Mouse (Mus musculus): Measurements from ENCODE around the gene Pes1. TPM values are rescaled to one million over a fixed set of nuclear protein-coding genes. Genes with fewer than 3 reads are reported as not detected.
"Not testable (repeated sequence)": the region's sequence is repeated elsewhere in the genome, so short reads cannot be mapped to it uniquely, and the experiment has no call there.

The Pes1 gene
- polyA plus RNA-seq, 1 experiment from 2014 or later: 73.8 TPM

DNA sequence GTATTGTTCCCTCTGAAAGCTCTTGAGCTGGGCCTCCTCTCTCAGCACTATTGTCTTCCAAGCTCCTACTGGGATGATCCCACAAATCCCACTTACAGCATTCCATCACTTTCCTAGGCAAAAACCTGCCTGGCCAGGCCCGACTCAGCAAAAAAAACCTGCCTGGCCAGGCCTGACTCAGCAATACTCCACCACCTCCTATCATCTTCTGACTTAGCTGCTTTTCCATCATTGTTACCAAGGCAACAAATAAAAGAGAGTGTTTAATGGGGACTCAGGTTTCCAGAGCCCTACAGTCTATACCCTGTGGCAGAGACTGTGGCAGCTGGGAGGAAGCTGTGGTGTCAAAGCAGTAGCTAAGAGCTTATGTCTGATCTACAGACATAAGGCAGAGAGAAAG, 48.8 kb downstream of the Pes1 start:
- no peak for ATAC-seq (ENCODE audit: insufficient read depth, low FRiP score)
- Histone ChIP-seq H3K4me3 (replicated peaks; ENCODE audit: low read length) (no peak overlapping the region), H3K27ac (ENCODE audit: low read length) (no peak overlapping the region), H3K9ac (ENCODE audit: low read length) (no peak overlapping the region), H3K27me3 (ENCODE audit: control insufficient read depth, insufficient read depth, low read length) (no peaks in the 10 kb centered on the region), H3K4me2 (ENCODE audit: low read depth, low read length) (no peak overlapping the region), H3K4me1 (ENCODE audit: control insufficient read depth, insufficient read depth, low read length) (no peaks in the 10 kb centered on the region), H3K9me3 (replicated peaks; ENCODE audit: control insufficient read depth, low read length) (no peaks in the 10 kb centered on the region), H3K36me3 (ENCODE audit: control insufficient read depth, insufficient read depth, low read length) (no peaks in the 10 kb centered on the region)
- WGBS: 68% methylated on average over 1 of the region's 1 CpGs

DNA sequence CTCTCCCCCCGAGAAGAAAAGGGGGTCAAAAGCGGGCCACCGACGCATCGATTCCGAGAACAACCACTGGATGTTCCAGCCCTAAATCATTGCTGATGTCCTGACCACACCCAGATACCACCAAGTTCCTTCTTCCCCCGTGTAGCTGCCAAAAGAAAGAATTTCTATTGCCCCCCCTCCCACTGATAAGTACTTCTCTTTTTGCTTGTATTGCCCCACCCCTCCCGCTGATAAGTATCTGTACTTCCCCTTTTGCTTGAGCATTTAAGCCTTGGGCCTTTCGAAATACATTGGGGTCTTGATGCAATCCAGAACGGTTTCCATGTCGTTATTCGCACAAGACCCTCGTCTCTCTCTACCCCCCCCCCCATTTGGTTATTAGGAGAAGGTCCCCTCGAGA, 52.0 kb downstream of the Pes1 start:
- H3K4me2 ChIP-seq (ENCODE audit: low read depth, low read length); H3K4me1 ChIP-seq (ENCODE audit: control insufficient read depth, insufficient read depth, low read length); H3K36me3 ChIP-seq (ENCODE audit: control insufficient read depth, insufficient read depth, low read length); H3K9me3 ChIP-seq (replicated peaks; ENCODE audit: control insufficient read depth, low read length); H3K27ac ChIP-seq (ENCODE audit: low read length); ATAC-seq (ENCODE audit: insufficient read depth, low FRiP score); H3K27me3 ChIP-seq (ENCODE audit: control insufficient read depth, insufficient read depth, low read length); H3K4me3 ChIP-seq (replicated peaks; ENCODE audit: low read length); H3K9ac ChIP-seq (ENCODE audit: low read length): not testable (repeated sequence)
- 85% methylated on average over 14 of the region's 14 CpGs for WGBS

DNA sequence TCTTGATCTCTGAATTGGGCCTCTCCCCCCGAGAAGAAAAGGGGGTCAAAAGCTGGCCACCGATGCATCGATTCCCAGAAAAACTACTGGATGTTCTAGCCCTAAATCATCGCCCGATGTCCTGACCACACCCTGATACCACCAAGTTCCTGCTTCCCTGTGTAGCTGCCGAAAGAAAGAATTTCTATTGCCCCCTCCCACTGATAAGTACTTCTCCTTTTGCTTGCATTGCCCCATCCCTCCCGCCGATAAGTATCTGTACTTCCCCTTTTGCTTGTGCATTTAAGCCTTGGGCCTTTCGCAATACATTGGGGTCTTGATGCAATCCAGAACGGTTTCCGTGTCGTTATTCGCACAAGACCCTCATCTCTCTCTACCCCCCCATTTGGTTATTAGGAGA, 58.3 kb downstream of the Pes1 start:
- 88% methylated on average over 13 of the region's 13 CpGs for WGBS
- H3K4me3 ChIP-seq (replicated peaks; ENCODE audit: low read length); H3K36me3 ChIP-seq (ENCODE audit: control insufficient read depth, insufficient read depth, low read length); ATAC-seq (ENCODE audit: insufficient read depth, low FRiP score); H3K9me3 ChIP-seq (replicated peaks; ENCODE audit: control insufficient read depth, low read length); H3K4me1 ChIP-seq (ENCODE audit: control insufficient read depth, insufficient read depth, low read length); H3K9ac ChIP-seq (ENCODE audit: low read length); H3K27ac ChIP-seq (ENCODE audit: low read length); H3K4me2 ChIP-seq (ENCODE audit: low read depth, low read length); H3K27me3 ChIP-seq (ENCODE audit: control insufficient read depth, insufficient read depth, low read length): not testable (repeated sequence)

DNA sequence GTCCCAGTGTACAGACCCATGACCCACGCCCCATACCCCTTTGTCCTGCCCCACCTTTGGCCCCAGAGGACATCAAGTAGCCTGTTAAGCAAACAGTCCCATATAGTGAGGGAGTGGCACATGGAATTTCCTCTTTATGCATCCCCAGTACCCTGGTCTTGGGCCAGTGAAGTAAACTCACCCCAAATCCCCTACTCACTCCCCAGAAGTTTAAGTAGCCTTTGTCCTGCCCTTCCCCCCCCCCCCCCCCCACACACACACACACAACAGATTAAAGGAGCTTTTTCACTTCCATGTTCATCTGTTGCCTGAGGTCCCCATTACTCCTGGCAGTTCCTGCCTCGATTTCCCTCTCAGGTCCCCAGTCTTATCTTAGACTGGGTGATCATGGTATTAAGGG, 59.5 kb downstream of the Pes1 start:
- ATAC-seq (ENCODE audit: insufficient read depth, low FRiP score): no peak
- Histone ChIP-seq H3K27ac (ENCODE audit: low read length) (no peak overlapping the region), H3K9ac (ENCODE audit: low read length) (no peak overlapping the region), H3K4me3 (replicated peaks; ENCODE audit: low read length) (no peak overlapping the region), H3K4me2 (ENCODE audit: low read depth, low read length) (no peak overlapping the region), H3K27me3 (ENCODE audit: control insufficient read depth, insufficient read depth, low read length) (no peaks in the 10 kb centered on the region), H3K36me3 (ENCODE audit: control insufficient read depth, insufficient read depth, low read length) (no peaks in the 10 kb centered on the region), H3K9me3 (replicated peaks; ENCODE audit: control insufficient read depth, low read length) (no peaks in the 10 kb centered on the region), H3K4me1 (ENCODE audit: control insufficient read depth, insufficient read depth, low read length) (no peaks in the 10 kb centered on the region)
- WGBS: 66% methylated on average over 2 of the region's 2 CpGs

DNA sequence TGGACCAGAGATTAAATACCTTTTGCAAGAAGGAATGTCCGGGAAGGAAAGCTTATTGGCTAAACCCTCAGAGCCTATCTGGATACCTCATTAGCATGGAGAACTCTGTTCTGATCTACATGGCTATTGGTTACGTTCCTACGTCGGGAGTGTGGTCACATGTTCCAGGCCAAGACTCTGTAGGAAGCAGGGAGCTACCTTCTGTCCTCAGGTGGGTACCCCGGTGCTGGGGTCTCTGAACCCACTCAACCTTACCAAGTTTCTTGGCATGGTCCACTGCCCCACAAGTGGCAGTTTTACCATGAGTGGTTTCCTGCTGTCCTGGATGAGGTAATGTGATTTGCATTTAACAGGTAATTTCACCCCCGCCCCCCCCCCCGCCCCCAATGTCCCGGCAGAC, 63.3 kb downstream of the Pes1 start:
- 73% methylated on average over 8 of the region's 8 CpGs for WGBS
- no peaks in the 10 kb centered on the region; the same call in 1 of the 2 replicates for H3K27me3 ChIP-seq (ENCODE audit: control insufficient read depth, insufficient read depth, low read length)
- no peak overlapping the region for H3K9ac ChIP-seq (ENCODE audit: low read length)
- no peaks in the 10 kb centered on the region for H3K9me3 ChIP-seq (replicated peaks; ENCODE audit: control insufficient read depth, low read length)
- no peak overlapping the region for H3K4me2 ChIP-seq (ENCODE audit: low read depth, low read length)
- H3K4me3 ChIP-seq (replicated peaks; ENCODE audit: low read length): no peak overlapping the region
- 0 out of 2 replicates have a peak, but pooled peaks cover 2% of the 10 kb centered on the region for H3K4me1 ChIP-seq (ENCODE audit: control insufficient read depth, insufficient read depth, low read length)
- no peak overlapping the region for H3K27ac ChIP-seq (ENCODE audit: low read length)
- no peaks in the 10 kb centered on the region for H3K36me3 ChIP-seq (ENCODE audit: control insufficient read depth, insufficient read depth, low read length)
- no peak for ATAC-seq (ENCODE audit: insufficient read depth, low FRiP score)

DNA sequence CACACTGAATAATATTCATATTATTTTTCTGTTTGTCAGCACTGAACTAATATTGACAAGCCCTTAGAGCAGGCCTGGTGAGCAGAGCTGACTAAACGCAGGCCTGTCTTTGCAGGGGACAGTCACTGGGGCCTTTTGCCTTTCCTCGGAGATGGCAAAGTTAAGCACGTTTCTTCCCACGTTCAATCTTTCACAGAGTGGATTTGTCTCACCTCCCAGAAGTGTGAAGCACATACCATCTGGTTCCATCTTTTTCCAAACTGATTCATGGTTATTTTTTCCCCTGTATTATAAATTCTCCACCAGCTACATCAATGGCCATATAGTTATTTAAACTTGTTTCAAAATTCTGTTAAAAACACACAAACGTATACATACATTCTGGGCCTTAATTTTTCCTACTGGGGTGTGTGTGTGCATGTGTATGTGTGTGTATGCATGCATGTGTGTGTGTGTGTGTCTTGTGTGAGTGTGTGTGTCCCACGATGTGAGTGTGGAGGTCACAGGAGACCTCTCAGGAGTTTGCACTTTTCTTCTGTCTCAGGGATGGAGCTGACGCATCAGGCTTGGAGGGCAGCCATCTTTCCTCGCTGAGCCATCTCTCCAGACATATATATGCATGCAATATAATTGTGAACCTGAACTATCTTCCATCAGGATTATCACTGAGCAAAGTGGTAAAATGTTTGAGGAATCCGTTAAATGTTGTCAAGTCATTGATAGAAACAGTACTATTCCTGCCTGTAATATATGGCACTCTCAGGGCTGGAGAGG, 64.0 kb downstream of the Pes1 start:
- H3K36me3 ChIP-seq (ENCODE audit: control insufficient read depth, insufficient read depth, low read length): no peaks in the 10 kb centered on the region
- H3K4me2 ChIP-seq (ENCODE audit: low read depth, low read length): no peak overlapping the region
- ATAC-seq (ENCODE audit: insufficient read depth, low FRiP score): no peak
- no peaks in the 10 kb centered on the region; the same call in 1 of the 2 replicates for H3K27me3 ChIP-seq (ENCODE audit: control insufficient read depth, insufficient read depth, low read length)
- H3K4me3 ChIP-seq (replicated peaks; ENCODE audit: low read length): no peak overlapping the region
- WGBS: 63% methylated on average over 9 of the region's 9 CpGs
- H3K9me3 ChIP-seq (replicated peaks; ENCODE audit: control insufficient read depth, low read length): no peaks in the 10 kb centered on the region
- no peak overlapping the region for H3K27ac ChIP-seq (ENCODE audit: low read length)
- H3K9ac ChIP-seq (ENCODE audit: low read length): no peak overlapping the region
- 0 out of 2 replicates have a peak, but pooled peaks cover 4% of the 10 kb centered on the region for H3K4me1 ChIP-seq (ENCODE audit: control insufficient read depth, insufficient read depth, low read length)

DNA sequence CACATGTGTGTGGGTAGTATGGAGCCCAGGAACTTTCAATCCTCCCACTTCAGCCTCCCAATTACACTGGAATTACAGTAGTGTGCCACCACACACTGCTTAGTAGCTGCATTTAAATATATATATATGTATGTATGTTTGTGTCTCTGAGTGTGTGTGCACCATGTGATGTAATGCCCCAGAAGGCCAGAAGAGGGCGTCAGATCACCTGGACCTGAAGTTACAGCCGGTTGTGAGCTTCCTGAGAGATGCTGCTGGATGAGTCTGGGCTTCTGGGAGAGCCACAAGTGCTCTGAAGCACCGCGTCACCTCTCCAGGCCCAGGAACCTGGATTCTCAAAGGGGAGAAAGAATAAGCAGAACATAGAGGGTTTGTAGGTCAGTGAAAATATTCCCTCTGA, 65.6 kb downstream of the Pes1 start:
- no peaks in the 10 kb centered on the region for H3K36me3 ChIP-seq (ENCODE audit: control insufficient read depth, insufficient read depth, low read length)
- no peak overlapping the region for H3K9ac ChIP-seq (ENCODE audit: low read length)
- H3K4me2 ChIP-seq (ENCODE audit: low read depth, low read length): no peak overlapping the region
- 0 out of 2 replicates have a peak, but pooled peaks cover 4% of the 10 kb centered on the region for H3K4me1 ChIP-seq (ENCODE audit: control insufficient read depth, insufficient read depth, low read length)
- 71% methylated on average over 4 of the region's 4 CpGs for WGBS
- H3K27ac ChIP-seq (ENCODE audit: low read length): no peak overlapping the region
- no peaks in the 10 kb centered on the region for H3K9me3 ChIP-seq (replicated peaks; ENCODE audit: control insufficient read depth, low read length)
- no peaks in the 10 kb centered on the region; the same call in 1 of the 2 replicates for H3K27me3 ChIP-seq (ENCODE audit: control insufficient read depth, insufficient read depth, low read length)
- ATAC-seq (ENCODE audit: insufficient read depth, low FRiP score): no peak
- H3K4me3 ChIP-seq (replicated peaks; ENCODE audit: low read length): no peak overlapping the region

Other genes starting within 250 kb of the Pes1 start
- 0.25 and 0.27 TPM in 2 replicates for gene Osbp2, start 100.1 kb upstream of the Pes1 start, polyA plus RNA-seq (2015; fragmentation: Nextera tagmentation; extraction: Ambion mirVana)
- 0.13 and 0.36 TPM in 2 replicates for gene 4921536K21Rik, start 68.9 kb upstream of the Pes1 start, polyA plus RNA-seq (2015; fragmentation: Nextera tagmentation; extraction: Ambion mirVana)
- 9.5 and 11.3 TPM in 2 replicates for gene Dusp18, start 68.7 kb upstream of the Pes1 start, polyA plus RNA-seq (2015; fragmentation: Nextera tagmentation; extraction: Ambion mirVana)
- 6.4 and 7.9 TPM in 2 replicates for gene Slc35e4, start 49.3 kb upstream of the Pes1 start, polyA plus RNA-seq (2015; fragmentation: Nextera tagmentation; extraction: Ambion mirVana)
- gene Tcn2, start 31.8 kb upstream of the Pes1 start, polyA plus RNA-seq (2015; fragmentation: Nextera tagmentation; extraction: Ambion mirVana): 49.9 and 52.4 TPM in 2 replicates
- gene 4930556J24Rik, start 12.8 kb downstream of the Pes1 start, polyA plus RNA-seq (2015; fragmentation: Nextera tagmentation; extraction: Ambion mirVana): 0.12 and 0.20 TPM in 2 replicates
- gene Gal3st1, start 19.7 kb downstream of the Pes1 start, polyA plus RNA-seq (2015; fragmentation: Nextera tagmentation; extraction: Ambion mirVana): 18.1 and 20.7 TPM in 2 replicates
- gene Sec14l4, start 67.5 kb downstream of the Pes1 start, polyA plus RNA-seq (2015; fragmentation: Nextera tagmentation; extraction: Ambion mirVana): 1.1 and 1.4 TPM in 2 replicates
- 0.15 and 0.49 TPM in 2 replicates for gene Sec14l3, start 100.9 kb downstream of the Pes1 start, polyA plus RNA-seq (2015; fragmentation: Nextera tagmentation; extraction: Ambion mirVana)
- gene Mtfp1, start 131.5 kb downstream of the Pes1 start, polyA plus RNA-seq (2015; fragmentation: Nextera tagmentation; extraction: Ambion mirVana): 17.7 and 19.6 TPM in 2 replicates
- gene Sec14l2, start 159.4 kb downstream of the Pes1 start, polyA plus RNA-seq (2015; fragmentation: Nextera tagmentation; extraction: Ambion mirVana): 1.8 and 1.9 TPM in 2 replicates
- gene Rnf215, start 171.2 kb downstream of the Pes1 start, polyA plus RNA-seq (2015; fragmentation: Nextera tagmentation; extraction: Ambion mirVana): 21.7 and 25.6 TPM in 2 replicates
- gene Ccdc157, start 196.3 kb downstream of the Pes1 start, polyA plus RNA-seq (2015; fragmentation: Nextera tagmentation; extraction: Ambion mirVana): 5.7 and 5.8 TPM in 2 replicates
- 40.5 and 41.4 TPM in 2 replicates for gene Sf3a1, start 196.4 kb downstream of the Pes1 start, polyA plus RNA-seq (2015; fragmentation: Nextera tagmentation; extraction: Ambion mirVana)
- 36.5 and 36.9 TPM in 2 replicates for gene Tbc1d10a, start 222.8 kb downstream of the Pes1 start, polyA plus RNA-seq (2015; fragmentation: Nextera tagmentation; extraction: Ambion mirVana)

All from stomach, embryonic 16.5 days (tissue).